Mouse (Mus musculus) testis, adult 2 months (tissue): ENCODE data around the gene Kdm6b.

Experiments
- CTCF ChIP-seq: fragments of 200-500 bp; IDR thresholded peaks from 2 replicates; pipeline ENCODE4 v1.5.1; 2012; ENCODE audit warnings: low read depth, mild to moderate bottlenecking, inconsistent platforms, low read length, moderate library complexity; ENCODE audit not compliant: control insufficient read depth, insufficient read depth, insufficient replicate concordance
- POLR2A ChIP-seq: fragments of 200-500 bp; IDR thresholded peaks from 2 replicates; pipeline ENCODE4 v1.6.1; 2012; ENCODE audit warnings: low read depth, mild to moderate bottlenecking, inconsistent platforms, low read length, moderate library complexity; ENCODE audit not compliant: control insufficient read depth

DNA sequence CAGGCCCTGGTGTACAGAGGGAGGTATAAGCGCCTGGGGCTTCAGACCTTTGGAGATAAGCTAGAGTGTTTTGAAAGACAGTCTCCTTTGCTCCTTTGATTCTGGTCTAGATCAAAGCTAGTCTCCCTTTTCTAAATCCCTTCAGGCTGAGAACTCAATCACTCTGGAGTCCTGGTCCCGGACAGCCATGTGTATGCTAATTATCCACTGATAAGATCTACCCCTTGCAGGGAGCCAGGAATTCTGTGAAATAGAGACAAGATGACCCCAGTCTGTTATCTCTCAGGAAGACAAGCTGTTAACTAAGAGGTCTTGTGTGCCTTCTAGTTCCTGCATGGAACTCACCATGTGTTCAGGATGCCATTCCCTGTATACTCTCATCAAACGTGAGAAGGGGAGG lies 23.8 kb upstream of the Kdm6b start:
- no peak for TF ChIP-seq CTCF
- no peak for TF ChIP-seq POLR2A
